Mouse (Mus musculus): Measurements from ENCODE around the gene Olfr1179. TPM values are rescaled to one million over a fixed set of nuclear protein-coding genes. Genes with fewer than 3 reads are reported as not detected.
"Not testable (repeated sequence)": the region's sequence is repeated elsewhere in the genome, so short reads cannot be mapped to it uniquely, and the experiment has no call there.

Olfr1179 gene
- polyA plus RNA-seq (2017; shearing (Covaris generic)) = not detected

GRCm38 (mm10) chr2:88406353-88406752 lies at the start of gene Olfr1179:
Olfr1179 (minus strand) TSS chr2:88406453.
- ATAC-seq = no peak

DNA sequence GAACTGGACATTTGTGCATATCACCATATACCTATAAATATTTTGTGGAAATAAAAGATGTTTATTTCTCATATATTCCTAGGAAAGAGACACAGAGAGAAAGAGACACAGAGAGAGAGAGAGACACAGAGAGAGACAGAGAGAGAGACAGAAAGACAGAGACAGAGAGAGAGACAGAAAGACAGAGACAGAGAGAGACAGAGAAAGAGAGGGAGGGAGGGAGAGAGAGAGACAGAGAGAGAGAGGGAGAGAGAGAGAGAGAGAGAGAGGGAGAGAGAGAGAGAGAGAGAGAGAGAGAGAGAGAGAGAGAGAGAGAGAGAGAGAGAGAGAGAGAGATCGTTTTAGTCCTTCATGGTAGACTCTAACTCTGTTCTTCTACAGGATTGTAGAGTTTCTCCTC lies 48.3 kb upstream of the Olfr1179 start, which contains the start of gene Olfr1183:
Gene Olfr1183 (plus strand): TSS at position 301 of the 400 bp plus-strand sequence.
- not testable (repeated sequence) for ATAC-seq

GRCm38 (mm10) chr2:88449031-88449430 lies 42.8 kb upstream of the Olfr1179 start, which contains the start of gene Gm13757:
Gm13757 (minus strand) TSS chr2:88449131.
- ATAC-seq = no peak

DNA sequence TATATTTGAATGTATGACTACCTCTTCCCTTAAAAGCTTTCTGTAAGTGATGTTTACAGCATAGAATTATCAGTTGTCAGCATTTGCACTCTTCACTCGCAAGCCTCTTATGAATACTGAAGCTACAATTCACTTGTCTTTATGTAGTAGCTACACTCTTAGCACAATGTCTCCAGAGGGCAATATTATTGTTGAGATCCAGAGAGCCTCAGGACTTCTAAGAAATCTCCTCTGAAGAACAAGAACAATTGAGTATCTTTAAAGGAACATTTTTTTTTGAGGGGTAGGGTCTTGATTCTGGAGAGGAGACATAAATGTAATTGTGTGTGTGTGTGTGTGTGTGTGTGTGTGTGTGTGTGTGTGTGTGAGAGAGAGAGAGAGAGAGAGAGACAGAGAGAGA lies 19.8 kb upstream of the Olfr1179 start, which contains the start of gene Olfr1181:
Gene Olfr1181 (minus strand): TSS at position 101 of the 400 bp plus-strand sequence.
- no peak for ATAC-seq

- no peak for ATAC-seq
Observed at GRCm38 (mm10) chr2:88419051-88419450, 12.8 kb upstream of the Olfr1179 start, which contains the start of gene Olfr1180. Olfr1180 (minus strand) TSS chr2:88419151.

DNA sequence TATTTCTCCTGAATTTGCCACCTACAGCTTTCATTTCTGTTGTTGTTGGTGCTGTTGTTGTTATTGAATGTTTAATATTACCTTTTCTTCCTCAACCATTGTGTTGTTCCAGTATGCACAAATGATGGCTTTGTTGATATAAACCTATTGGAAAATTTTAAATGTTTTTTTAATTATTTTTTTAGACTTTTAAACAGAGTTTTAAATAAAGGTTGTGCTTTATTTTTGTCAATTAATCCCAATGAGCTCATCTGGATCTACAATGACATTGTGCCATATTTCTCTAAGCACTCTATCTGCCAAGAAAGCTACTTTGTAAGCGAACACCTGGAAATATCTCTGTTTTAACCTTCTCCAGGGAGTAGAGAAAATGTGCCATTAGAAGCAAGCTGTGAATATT lies 19.5 kb downstream of the Olfr1179 start, which contains the start of gene Olfr1178:
Gene Olfr1178 (plus strand): TSS at position 301 of the 400 bp plus-strand sequence.
- ATAC-seq = no peak

DNA sequence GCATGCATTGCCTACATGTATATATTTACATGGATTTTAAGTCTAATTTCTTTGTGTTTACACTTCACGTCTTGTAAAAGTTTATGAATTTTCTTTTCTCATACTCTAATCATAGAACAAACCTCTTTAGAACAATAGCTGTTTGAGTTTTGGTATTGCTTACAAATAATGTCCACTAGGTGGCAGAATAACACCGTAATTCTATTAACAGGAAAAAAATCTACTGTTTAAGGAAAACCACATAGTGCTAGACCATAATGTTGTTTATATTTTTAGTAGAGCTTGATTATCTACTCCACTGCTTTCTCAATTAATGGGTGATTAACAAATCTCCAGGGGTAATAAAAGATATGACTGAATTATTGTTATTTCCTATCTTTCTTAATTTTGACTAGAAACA lies 49.9 kb downstream of the Olfr1179 start:
- ATAC-seq = no peak

Other genes with a start within 250 kb of the Olfr1179 start
- gene Olfr1168, start 224.6 kb downstream of the Olfr1179 start, polyA plus RNA-seq (2017; shearing (Covaris generic)) = under 1 TPM in 1 of 3 experiments, not detected in 2; 0.38 TPM
- gene Olfr1170, start 178.1 kb downstream of the Olfr1179 start, polyA plus RNA-seq (2017; shearing (Covaris generic)) = not detected
- under 1 TPM in 1 of 3 experiments, not detected in 2; 0.16 TPM for gene Olfr1173, start 126.6 kb downstream of the Olfr1179 start, polyA plus RNA-seq (2017; shearing (Covaris generic))
- gene Olfr1174-ps, start 91.3 kb downstream of the Olfr1179 start, polyA plus RNA-seq (2017; shearing (Covaris generic)) = not detected
- gene Olfr1175-ps, start 79.2 kb downstream of the Olfr1179 start, polyA plus RNA-seq (2017; shearing (Covaris generic)) = under 1 TPM; 0.09 to 0.10 (median 0.09) TPM
- gene Olfr1176, start 69.7 kb downstream of the Olfr1179 start, polyA plus RNA-seq (2017; shearing (Covaris generic)) = not detected
- not detected for gene Olfr1177-ps, start 60.0 kb downstream of the Olfr1179 start, polyA plus RNA-seq (2017; shearing (Covaris generic))
- under 1 TPM in 1 of 3 experiments, not detected in 2; 0.05 TPM for gene Olfr1178, start 19.4 kb downstream of the Olfr1179 start, polyA plus RNA-seq (2017; shearing (Covaris generic))
- not detected for gene Olfr1180, start 12.7 kb upstream of the Olfr1179 start, polyA plus RNA-seq (2017; shearing (Covaris generic))
- not detected for gene Olfr1181, start 19.7 kb upstream of the Olfr1179 start, polyA plus RNA-seq (2017; shearing (Covaris generic))
- gene Gm13757, start 42.7 kb upstream of the Olfr1179 start, polyA plus RNA-seq (2017; shearing (Covaris generic)) = not detected
- under 1 TPM in 1 of 3 experiments, not detected in 2; 0.13 TPM for gene Olfr1183, start 48.4 kb upstream of the Olfr1179 start, polyA plus RNA-seq (2017; shearing (Covaris generic))
- not detected for gene Olfr1184, start 77.1 kb upstream of the Olfr1179 start, polyA plus RNA-seq (2017; shearing (Covaris generic))
- not detected for gene Olfr1185-ps1, start 86.9 kb upstream of the Olfr1179 start, polyA plus RNA-seq (2017; shearing (Covaris generic))
- not detected for gene Olfr1186, start 112.1 kb upstream of the Olfr1179 start, polyA plus RNA-seq (2017; shearing (Covaris generic))
- gene Olfr1188, start 150.5 kb upstream of the Olfr1179 start, polyA plus RNA-seq (2017; shearing (Covaris generic)) = not detected
- not detected for gene Olfr1189, start 180.0 kb upstream of the Olfr1179 start, polyA plus RNA-seq (2017; shearing (Covaris generic))
- gene Olfr1191-ps1, start 234.1 kb upstream of the Olfr1179 start, polyA plus RNA-seq (2017; shearing (Covaris generic)) = not detected
- gene Olfr1192-ps1, start 242.1 kb upstream of the Olfr1179 start, polyA plus RNA-seq (2017; shearing (Covaris generic)) = under 1 TPM in 1 of 3 experiments, not detected in 2; 0.08 TPM

All from inflammation-experienced regulatory T-cells, adult 6 months (primary cell).